Mouse (Mus musculus): ENCODE measurements around the gene Glyctk. TPM values are rescaled to one million over a fixed set of nuclear protein-coding genes. Genes with fewer than 3 reads are reported as not detected.

The Glyctk gene
- polyA plus RNA-seq, 1 experiment from 2014 or later = 4.2 TPM

DNA sequence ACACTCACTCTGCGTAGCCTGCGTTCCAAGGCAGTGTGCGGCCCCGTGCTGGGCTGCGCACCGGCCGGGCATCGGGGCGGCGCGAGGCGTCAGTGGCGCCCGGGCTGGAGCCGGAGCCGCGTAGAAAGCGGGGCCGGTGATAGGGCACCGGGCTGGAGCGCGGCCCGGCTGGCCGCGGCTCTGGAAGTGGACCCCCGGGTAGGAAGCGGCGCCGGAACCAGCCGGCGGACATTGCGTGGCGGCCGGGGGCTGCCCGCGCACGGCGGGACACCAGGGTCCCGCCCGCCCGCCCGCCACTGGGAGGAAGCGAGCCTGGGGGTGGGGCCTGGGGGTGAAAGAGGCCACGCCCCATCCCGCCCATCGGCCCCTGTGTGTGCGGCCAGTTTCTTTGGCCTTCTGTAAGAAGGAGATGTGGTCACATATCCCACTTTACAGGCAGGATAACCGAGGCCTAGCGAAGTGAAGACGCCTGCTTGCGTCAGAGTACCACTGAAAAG, 41.1 kb upstream of the Glyctk start:
- Histone ChIP-seq H3K27ac (ENCODE audit: low read depth, low read length) (peak overlapping the region; percentile 47; the same call in 1 of the 2 replicates), H3K9ac (ENCODE audit: low read depth, low read length) (peak overlapping the region; percentile 78), H3K4me3 (ENCODE audit: low read length) (peak overlapping the region; percentile 71), H3K27me3 (ENCODE audit: control insufficient read depth, insufficient read depth, low read length) (no peaks in the 10 kb centered on the region), H3K36me3 (ENCODE audit: control insufficient read depth, insufficient read depth, low read length) (peaks cover 18% of the 10 kb centered on the region), H3K4me2 (replicated peaks; ENCODE audit: low read depth, low read length) (peak overlapping the region; percentile 73), H3K9me3 (ENCODE audit: control insufficient read depth, low read length) (no peaks in the 10 kb centered on the region), H3K4me1 (ENCODE audit: control insufficient read depth, insufficient read depth, low read length) (peaks cover 23% of the 10 kb centered on the region)
- WGBS = 1% methylated on average over 42 of the region's 51 CpGs
- peak; percentile 61 for ATAC-seq (ENCODE audit: low FRiP score, low TSS enrichment)

DNA sequence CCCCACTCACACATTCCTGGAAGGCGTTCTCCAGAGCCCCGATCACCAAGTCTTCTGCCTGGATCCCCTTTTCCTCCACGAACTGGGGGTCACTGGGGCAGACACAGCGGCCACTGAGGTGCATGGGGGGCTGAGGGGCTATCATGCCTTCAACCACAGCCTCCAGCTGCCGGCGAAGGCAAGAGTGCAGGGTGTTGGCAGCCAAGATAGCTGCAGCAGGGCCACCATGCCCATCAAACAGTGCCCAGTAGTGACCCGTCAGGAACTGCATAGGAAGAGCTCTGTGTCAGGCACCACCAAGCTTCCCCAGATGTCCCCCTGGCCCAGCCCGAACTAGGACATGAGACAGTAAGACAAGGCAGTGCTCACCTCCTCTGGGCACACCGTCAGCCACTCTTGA, 39.8 kb upstream of the Glyctk start:
- peak overlapping the region; percentile 73; the same call in 1 of the 2 replicates for H3K4me2 ChIP-seq (replicated peaks; ENCODE audit: low read depth, low read length)
- no peaks in the 10 kb centered on the region for H3K27me3 ChIP-seq (ENCODE audit: control insufficient read depth, insufficient read depth, low read length)
- H3K4me3 ChIP-seq (ENCODE audit: low read length) = no peak overlapping the region
- 87% methylated on average over 9 of the region's 9 CpGs for WGBS
- H3K4me1 ChIP-seq (ENCODE audit: control insufficient read depth, insufficient read depth, low read length) = peaks cover 17% of the 10 kb centered on the region
- ATAC-seq (ENCODE audit: low FRiP score, low TSS enrichment) = no peak
- no peak overlapping the region for H3K27ac ChIP-seq (ENCODE audit: low read depth, low read length)
- no peak overlapping the region for H3K9ac ChIP-seq (ENCODE audit: low read depth, low read length)
- no peaks in the 10 kb centered on the region for H3K9me3 ChIP-seq (ENCODE audit: control insufficient read depth, low read length)
- H3K36me3 ChIP-seq (ENCODE audit: control insufficient read depth, insufficient read depth, low read length) = peaks cover 27% of the 10 kb centered on the region

DNA sequence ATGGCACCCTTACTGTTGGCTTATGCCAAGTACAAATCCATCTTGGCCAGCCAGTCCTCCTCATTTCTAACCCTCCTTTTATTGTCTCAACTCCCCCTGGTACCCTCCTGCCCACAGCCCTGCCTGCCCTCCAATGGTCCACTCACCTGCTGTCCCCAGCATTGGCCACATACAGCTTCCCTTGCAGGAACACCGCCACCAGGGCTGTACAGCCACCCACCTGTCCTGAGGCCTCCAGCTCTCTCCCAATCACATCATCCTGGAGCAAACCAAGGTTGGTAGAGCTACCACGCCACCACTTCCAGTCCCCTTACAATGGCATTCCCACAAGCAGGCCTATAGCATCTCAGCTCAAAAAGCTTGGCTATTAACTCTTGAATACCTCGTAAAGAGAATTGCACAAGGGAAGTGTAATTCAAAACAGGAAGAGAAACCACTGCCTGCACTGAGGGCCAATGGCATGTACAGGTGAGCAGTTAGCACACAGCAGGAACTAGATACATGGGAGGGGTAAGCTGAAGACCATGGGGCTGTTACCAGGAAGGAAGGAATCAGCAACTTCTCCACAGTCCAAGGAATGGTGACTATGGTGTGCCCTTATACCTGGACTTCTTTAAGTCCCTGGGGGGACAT, 39.3 kb upstream of the Glyctk start:
- peaks cover 31% of the 10 kb centered on the region for H3K36me3 ChIP-seq (ENCODE audit: control insufficient read depth, insufficient read depth, low read length)
- no peak overlapping the region for H3K9ac ChIP-seq (ENCODE audit: low read depth, low read length)
- H3K4me1 ChIP-seq (ENCODE audit: control insufficient read depth, insufficient read depth, low read length) = peaks cover 16% of the 10 kb centered on the region
- 78% methylated on average over 3 of the region's 3 CpGs for WGBS
- H3K27ac ChIP-seq (ENCODE audit: low read depth, low read length) = no peak overlapping the region
- no peaks in the 10 kb centered on the region for H3K9me3 ChIP-seq (ENCODE audit: control insufficient read depth, low read length)
- ATAC-seq (ENCODE audit: low FRiP score, low TSS enrichment) = no peak
- no peak overlapping the region for H3K4me2 ChIP-seq (replicated peaks; ENCODE audit: low read depth, low read length)
- no peaks in the 10 kb centered on the region for H3K27me3 ChIP-seq (ENCODE audit: control insufficient read depth, insufficient read depth, low read length)
- H3K4me3 ChIP-seq (ENCODE audit: low read length) = no peak overlapping the region

DNA sequence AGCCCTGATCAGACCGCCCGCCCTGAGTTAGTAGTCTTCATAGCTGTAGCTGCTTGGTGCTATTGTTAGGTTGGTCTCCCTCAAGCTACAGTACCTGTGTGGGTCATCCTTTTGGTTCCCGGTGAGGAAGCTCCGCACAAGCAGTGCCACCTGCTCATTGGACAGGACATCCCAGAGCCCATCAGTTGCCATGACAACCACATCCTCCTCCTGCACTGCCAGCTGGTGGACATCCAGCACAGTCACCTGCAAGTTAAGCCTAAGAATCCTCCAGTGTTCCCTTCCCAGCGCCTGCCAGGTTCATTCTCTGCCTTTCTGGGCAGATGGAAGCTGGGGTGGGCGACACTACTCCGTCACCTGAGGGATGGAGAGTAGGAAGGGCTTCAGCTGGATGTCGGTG, 37.8 kb upstream of the Glyctk start:
- Histone ChIP-seq H3K9me3 (ENCODE audit: control insufficient read depth, low read length) (no peaks in the 10 kb centered on the region), H3K4me1 (ENCODE audit: control insufficient read depth, insufficient read depth, low read length) (peaks cover 15% of the 10 kb centered on the region), H3K4me2 (replicated peaks; ENCODE audit: low read depth, low read length) (no peak overlapping the region), H3K4me3 (ENCODE audit: low read length) (no peak overlapping the region), H3K9ac (ENCODE audit: low read depth, low read length) (no peak overlapping the region), H3K36me3 (ENCODE audit: control insufficient read depth, insufficient read depth, low read length) (peaks cover 46% of the 10 kb centered on the region), H3K27me3 (ENCODE audit: control insufficient read depth, insufficient read depth, low read length) (no peaks in the 10 kb centered on the region), H3K27ac (ENCODE audit: low read depth, low read length) (no peak overlapping the region)
- no peak for ATAC-seq (ENCODE audit: low FRiP score, low TSS enrichment)
- WGBS = 88% methylated on average over 8 of the region's 8 CpGs

DNA sequence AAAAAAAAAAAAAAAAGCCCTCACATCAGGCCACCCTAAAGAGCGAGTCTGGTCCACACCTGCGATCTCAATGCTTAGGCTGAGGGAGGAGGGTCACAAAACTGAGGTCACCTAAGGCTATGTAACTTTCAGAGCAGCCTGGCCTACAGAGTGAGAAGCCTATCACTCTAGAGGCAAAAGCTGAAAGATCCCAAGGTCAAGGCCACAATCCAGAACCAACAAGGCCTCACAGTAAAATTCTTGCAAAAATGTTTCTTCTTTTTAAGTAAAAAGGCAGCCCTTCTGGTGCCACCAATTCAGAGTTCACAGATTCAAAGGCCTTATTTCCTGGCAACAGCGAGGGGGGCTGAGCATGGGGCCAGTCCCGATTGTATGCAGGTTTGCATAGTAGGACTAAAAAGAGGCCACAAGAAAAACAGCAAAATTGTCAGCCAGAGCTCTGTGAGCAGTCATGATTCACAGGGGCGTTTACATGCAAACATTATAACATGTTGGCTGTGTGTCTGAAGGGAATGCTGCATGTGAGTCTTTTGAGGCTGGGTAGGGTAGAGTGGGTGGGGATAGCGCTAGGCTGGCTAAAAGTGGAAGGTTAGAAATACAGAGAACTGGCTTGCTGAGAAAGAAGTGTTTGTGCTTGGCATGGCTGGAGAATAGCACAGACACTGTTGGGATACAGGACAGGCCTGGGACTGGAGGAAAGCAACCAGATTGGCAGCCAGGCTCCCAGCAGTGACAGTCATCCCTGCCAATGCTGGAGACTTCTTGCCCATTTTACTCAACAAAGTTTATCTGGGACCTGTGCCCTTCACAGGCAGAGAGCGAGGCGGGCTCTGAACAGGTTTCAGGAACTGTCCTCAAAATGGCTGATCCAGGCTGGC, 36.2 kb upstream of the Glyctk start:
- ATAC-seq (ENCODE audit: low FRiP score, low TSS enrichment) = no peak
- no peaks in the 10 kb centered on the region for H3K27me3 ChIP-seq (ENCODE audit: control insufficient read depth, insufficient read depth, low read length)
- H3K9ac ChIP-seq (ENCODE audit: low read depth, low read length) = no peak overlapping the region
- WGBS = 91% methylated on average over 8 of the region's 8 CpGs
- no peak overlapping the region for H3K4me2 ChIP-seq (replicated peaks; ENCODE audit: low read depth, low read length)
- H3K27ac ChIP-seq (ENCODE audit: low read depth, low read length) = no peak overlapping the region
- peaks cover 61% of the 10 kb centered on the region for H3K36me3 ChIP-seq (ENCODE audit: control insufficient read depth, insufficient read depth, low read length)
- no peak overlapping the region for H3K4me3 ChIP-seq (ENCODE audit: low read length)
- H3K9me3 ChIP-seq (ENCODE audit: control insufficient read depth, low read length) = no peaks in the 10 kb centered on the region
- H3K4me1 ChIP-seq (ENCODE audit: control insufficient read depth, insufficient read depth, low read length) = peaks cover 7% of the 10 kb centered on the region

DNA sequence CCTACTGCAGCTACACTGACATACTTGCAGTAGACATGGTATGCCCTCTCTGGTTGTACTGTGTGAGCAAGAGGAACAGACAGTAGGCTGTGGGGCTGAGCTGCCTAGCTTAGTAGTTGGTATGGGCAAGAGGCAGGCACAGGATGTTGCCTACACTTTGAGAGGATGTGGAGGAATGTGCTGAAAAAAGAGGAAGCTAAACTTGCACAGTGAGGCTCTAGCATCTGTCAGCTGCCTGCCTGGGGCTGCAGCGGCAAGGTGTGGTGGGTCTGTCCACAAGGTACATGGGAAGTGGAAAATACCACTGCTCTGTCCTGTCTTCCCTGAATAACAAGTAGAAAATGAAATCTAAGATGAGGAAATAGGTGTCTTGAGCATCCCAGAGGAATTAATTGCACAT, 35.1 kb upstream of the Glyctk start:
- Histone ChIP-seq H3K9me3 (ENCODE audit: control insufficient read depth, low read length) (no peaks in the 10 kb centered on the region), H3K9ac (ENCODE audit: low read depth, low read length) (no peak overlapping the region), H3K27ac (ENCODE audit: low read depth, low read length) (no peak overlapping the region), H3K4me2 (replicated peaks; ENCODE audit: low read depth, low read length) (no peak overlapping the region), H3K4me1 (ENCODE audit: control insufficient read depth, insufficient read depth, low read length) (peaks cover 5% of the 10 kb centered on the region), H3K27me3 (ENCODE audit: control insufficient read depth, insufficient read depth, low read length) (no peaks in the 10 kb centered on the region), H3K4me3 (ENCODE audit: low read length) (no peak overlapping the region), H3K36me3 (ENCODE audit: control insufficient read depth, insufficient read depth, low read length) (peaks cover 73% of the 10 kb centered on the region)
- no peak for ATAC-seq (ENCODE audit: low FRiP score, low TSS enrichment)
- 88% methylated on average over 1 of the region's 1 CpGs for WGBS

DNA sequence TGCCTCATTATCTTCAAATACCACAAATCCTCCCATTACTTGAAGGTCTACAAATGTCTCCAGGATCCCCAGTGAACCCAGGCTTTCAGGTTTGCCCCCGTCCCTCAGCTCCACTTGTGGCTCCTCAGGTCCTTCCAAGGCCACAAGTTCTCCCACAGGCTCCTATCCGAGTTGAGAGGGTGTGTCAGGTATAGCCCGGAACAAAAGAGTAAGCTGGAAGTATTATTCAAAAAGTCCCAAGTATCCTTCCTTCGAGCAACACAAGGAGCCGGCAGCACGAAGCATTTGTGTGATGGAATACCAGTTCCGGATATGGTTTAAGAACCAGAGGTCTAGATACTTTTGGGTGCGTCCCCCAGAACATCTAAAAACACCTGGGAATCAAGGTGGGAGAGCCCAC, 34.1 kb upstream of the Glyctk start:
- peaks cover 83% of the 10 kb centered on the region for H3K36me3 ChIP-seq (ENCODE audit: control insufficient read depth, insufficient read depth, low read length)
- no peaks in the 10 kb centered on the region for H3K27me3 ChIP-seq (ENCODE audit: control insufficient read depth, insufficient read depth, low read length)
- H3K27ac ChIP-seq (ENCODE audit: low read depth, low read length) = no peak overlapping the region
- H3K9me3 ChIP-seq (ENCODE audit: control insufficient read depth, low read length) = no peaks in the 10 kb centered on the region
- H3K4me1 ChIP-seq (ENCODE audit: control insufficient read depth, insufficient read depth, low read length) = no peaks in the 10 kb centered on the region
- no peak overlapping the region for H3K4me3 ChIP-seq (ENCODE audit: low read length)
- no peak for ATAC-seq (ENCODE audit: low FRiP score, low TSS enrichment)
- H3K4me2 ChIP-seq (replicated peaks; ENCODE audit: low read depth, low read length) = no peak overlapping the region
- 85% methylated on average over 8 of the region's 8 CpGs for WGBS
- H3K9ac ChIP-seq (ENCODE audit: low read depth, low read length) = no peak overlapping the region

DNA sequence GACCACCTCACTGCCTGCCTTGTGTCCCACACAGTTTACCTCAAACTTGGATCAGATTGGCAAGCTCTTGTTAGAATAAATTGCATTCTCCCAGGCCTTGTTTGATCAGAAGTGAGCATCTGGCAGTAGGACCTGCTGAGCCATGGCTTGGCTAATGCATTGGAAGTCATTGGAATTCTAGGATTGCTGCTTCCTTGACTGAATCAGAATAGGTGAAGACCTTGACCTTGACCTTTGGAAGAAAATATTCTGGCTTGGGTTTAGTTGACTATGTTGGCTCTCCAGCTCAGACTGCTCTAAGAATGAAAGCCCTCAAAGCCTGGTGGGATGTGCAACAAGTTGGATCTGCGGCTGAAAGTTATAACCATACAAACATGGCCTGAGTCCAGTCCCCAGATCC, 33.4 kb upstream of the Glyctk start:
- 93% methylated on average over 1 of the region's 1 CpGs for WGBS
- no peak for ATAC-seq (ENCODE audit: low FRiP score, low TSS enrichment)
- H3K4me3 ChIP-seq (ENCODE audit: low read length) = no peak overlapping the region
- no peak overlapping the region for H3K4me2 ChIP-seq (replicated peaks; ENCODE audit: low read depth, low read length)
- no peak overlapping the region for H3K27ac ChIP-seq (ENCODE audit: low read depth, low read length)
- peaks cover 85% of the 10 kb centered on the region for H3K36me3 ChIP-seq (ENCODE audit: control insufficient read depth, insufficient read depth, low read length)
- no peaks in the 10 kb centered on the region for H3K27me3 ChIP-seq (ENCODE audit: control insufficient read depth, insufficient read depth, low read length)
- no peaks in the 10 kb centered on the region for H3K4me1 ChIP-seq (ENCODE audit: control insufficient read depth, insufficient read depth, low read length)
- H3K9ac ChIP-seq (ENCODE audit: low read depth, low read length) = no peak overlapping the region
- no peaks in the 10 kb centered on the region for H3K9me3 ChIP-seq (ENCODE audit: control insufficient read depth, low read length)

DNA sequence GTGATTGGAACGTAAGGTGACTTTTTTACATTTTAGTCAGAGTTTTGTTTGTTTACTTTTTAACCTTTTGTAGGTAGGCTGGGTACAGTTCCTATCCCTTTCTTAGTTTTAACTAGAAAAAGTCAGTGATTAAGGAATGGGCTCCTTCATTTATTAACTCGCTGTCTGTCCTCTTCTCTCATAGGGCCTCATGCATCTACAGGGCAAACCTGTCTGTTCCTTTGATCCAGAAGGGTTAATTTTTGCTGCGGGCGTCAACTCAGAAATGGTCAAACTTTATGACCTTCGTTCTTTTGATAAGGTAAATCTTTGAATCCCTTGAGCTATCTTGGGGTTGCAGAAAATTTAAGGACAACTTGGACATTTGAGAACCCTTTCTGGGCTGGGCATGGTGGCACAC, 26.1 kb upstream of the Glyctk start:
- ATAC-seq (ENCODE audit: low FRiP score, low TSS enrichment) = no peak
- Histone ChIP-seq H3K4me1 (ENCODE audit: control insufficient read depth, insufficient read depth, low read length) (no peaks in the 10 kb centered on the region), H3K36me3 (ENCODE audit: control insufficient read depth, insufficient read depth, low read length) (peaks cover 99% of the 10 kb centered on the region), H3K9me3 (ENCODE audit: control insufficient read depth, low read length) (no peaks in the 10 kb centered on the region), H3K4me2 (replicated peaks; ENCODE audit: low read depth, low read length) (no peak overlapping the region), H3K4me3 (ENCODE audit: low read length) (no peak overlapping the region), H3K27ac (ENCODE audit: low read depth, low read length) (no peak overlapping the region), H3K27me3 (ENCODE audit: control insufficient read depth, insufficient read depth, low read length) (no peaks in the 10 kb centered on the region), H3K9ac (ENCODE audit: low read depth, low read length) (no peak overlapping the region)
- 90% methylated on average over 5 of the region's 5 CpGs for WGBS

All from kidney, embryonic 14.5 days (tissue).